Comparison of ENCODE assay signal across 12 mouse cellular contexts in genomic region chr11:117846640-117847039, GRCm38 (mm10). TPM values are rescaled to one million over a fixed set of nuclear protein-coding genes. Genes with fewer than 3 reads are reported as not detected.
DNase-seq lines count a peak whose midpoint lies in the region; ATAC-seq and TF ChIP-seq lines count a peak whose summit lies in the region.
"Had no signal": no experiment of that assay in that cellular context is flagged by ENCODE, and none has a peak within 500 bp of the region (broad histone marks: within the 10 kb centered on the region; RNA-seq: fewer than 3 reads in every experiment).

No protein-coding gene starts in this region.

- no peaks in the 10 kb centered on the region for H3K27me3 ChIP-seq in midbrain, embryonic 14.5 days (ENCODE audit: control insufficient read depth, insufficient read depth, low read length)
- H3K27me3 ChIP-seq in midbrain, embryonic 15.5 days (replicated peaks): no peaks in the 10 kb centered on the region
- H3K27me3 ChIP-seq in stomach, embryonic 16.5 days (ENCODE audit: control insufficient read depth, insufficient read depth, low read length): no peaks in the 10 kb centered on the region
- H3K27me3 ChIP-seq: limb, embryonic 13.5 days had no signal

- peaks cover 13% of the 10 kb centered on the region for H3K4me1 ChIP-seq in midbrain, embryonic 14.5 days (ENCODE audit: control insufficient read depth, insufficient read depth, low read length)
- H3K4me1 ChIP-seq in midbrain, embryonic 15.5 days: peaks cover 23% of the 10 kb centered on the region
- peaks cover 23% of the 10 kb centered on the region for H3K4me1 ChIP-seq in bone marrow macrophage, adult 2 months (ENCODE audit: control insufficient read depth, insufficient read depth, low read length)
- H3K4me1 ChIP-seq in stomach, embryonic 16.5 days (ENCODE audit: control insufficient read depth, insufficient read depth, low read length): peaks cover 26% of the 10 kb centered on the region

- H3K4me3 ChIP-seq in midbrain, embryonic 14.5 days (replicated peaks; ENCODE audit: low read depth, low read length): no peak overlapping the region
- no peak overlapping the region for H3K4me3 ChIP-seq in midbrain, embryonic 15.5 days
- no peak overlapping the region for H3K4me3 ChIP-seq in bone marrow macrophage, adult 2 months (ENCODE audit: insufficient read depth, low read length)
- no peak overlapping the region for H3K4me3 ChIP-seq in stomach, embryonic 16.5 days (replicated peaks; ENCODE audit: low read length)
- H3K4me3 ChIP-seq: limb, embryonic 13.5 days; myocyte had no signal

- no peak overlapping the region for H3K9ac ChIP-seq in midbrain, embryonic 14.5 days (replicated peaks; ENCODE audit: low read length)
- H3K9ac ChIP-seq in midbrain, embryonic 15.5 days: no peak overlapping the region
- H3K9ac ChIP-seq in stomach, embryonic 16.5 days (ENCODE audit: low read length): no peak overlapping the region
- H3K9ac ChIP-seq: limb, embryonic 13.5 days had no signal

- no peak overlapping the region for H3K4me2 ChIP-seq in midbrain, embryonic 14.5 days (ENCODE audit: low read length)
- H3K4me2 ChIP-seq in midbrain, embryonic 15.5 days: no peak overlapping the region
- H3K4me2 ChIP-seq in stomach, embryonic 16.5 days (ENCODE audit: low read depth, low read length): no peak overlapping the region
- H3K4me2 ChIP-seq: limb, embryonic 13.5 days had no signal

- DNase-seq in midbrain, embryonic 14.5 days: peak; percentile 48
- DNase-seq in kidney, postnatal 10 days: peak; percentile 46
- no peak for DNase-seq in heart, postnatal 25 days (ENCODE audit: low spot score)
- no peak for DNase-seq in frontal cortex, postnatal 25 days (ENCODE audit: low spot score in 2 of 2)
- DNase-seq: cerebellum, adult 9-11 months; heart, adult 18-20 months; right cerebral cortex, adult 18-20 months had no signal

- no peak for TF ChIP-seq POLR2A in bone marrow macrophage, adult 2 months (IDR thresholded peaks at IDR 0.05; ENCODE audit: borderline replicate concordance, low read depth, low read length)

- H3K27ac ChIP-seq in midbrain, embryonic 14.5 days (replicated peaks; ENCODE audit: low read depth, low read length): no peak overlapping the region
- H3K27ac ChIP-seq in midbrain, embryonic 15.5 days: no peak overlapping the region
- H3K27ac ChIP-seq in bone marrow macrophage, adult 2 months (ENCODE audit: insufficient read depth, low read depth, low read length): peak overlapping the region; percentile 94
- no peak overlapping the region for H3K27ac ChIP-seq in stomach, embryonic 16.5 days (ENCODE audit: low read length)
- H3K27ac ChIP-seq: limb, embryonic 13.5 days had no signal

- no peaks in the 10 kb centered on the region for H3K9me3 ChIP-seq in midbrain, embryonic 14.5 days (ENCODE audit: control insufficient read depth, low read length)
- no peaks in the 10 kb centered on the region for H3K9me3 ChIP-seq in midbrain, embryonic 15.5 days
- H3K9me3 ChIP-seq in stomach, embryonic 16.5 days (replicated peaks; ENCODE audit: control insufficient read depth, low read length): no peaks in the 10 kb centered on the region
- H3K9me3 ChIP-seq: limb, embryonic 13.5 days had no signal

- H3K36me3 ChIP-seq in midbrain, embryonic 14.5 days (ENCODE audit: control insufficient read depth, insufficient read depth, low read length): no peaks in the 10 kb centered on the region
- H3K36me3 ChIP-seq in midbrain, embryonic 15.5 days (replicated peaks): no peaks in the 10 kb centered on the region
- no peaks in the 10 kb centered on the region for H3K36me3 ChIP-seq in stomach, embryonic 16.5 days (ENCODE audit: control insufficient read depth, insufficient read depth, low read length)

- TF ChIP-seq CTCF in bone marrow macrophage, adult 2 months (IDR thresholded peaks at IDR 0.05; ENCODE audit: low read depth, low read length): no peak

- WGBS in midbrain, embryonic 14.5 days: 58% methylated on average over 5 of the region's 5 CpGs
- WGBS in midbrain, embryonic 15.5 days: 55% methylated on average over 5 of the region's 5 CpGs
- WGBS in stomach, embryonic 16.5 days: 38% methylated on average over 5 of the region's 5 CpGs

- intact Hi-C loops in heart, postnatal 25 days (cut with DNase I): no loop called here

- no peak for ATAC-seq in midbrain, embryonic 14.5 days (ENCODE audit: low FRiP score, low TSS enrichment)
- no peak for ATAC-seq in midbrain, embryonic 15.5 days (replicated peaks)
- ATAC-seq in stomach, embryonic 16.5 days (ENCODE audit: insufficient read depth, low FRiP score): 0 out of 2 replicates have a peak, but pooled peaks have one; percentile 3

RNA-seq across cellular contexts. Expression of gene Birc5, which starts 2.4 kb away (rescaled TPM):
- 27.9 and 50.1 TPM in 2 replicates for polyA plus RNA-seq in midbrain, embryonic 14.5 days (2014; fragmentation: Nextera tagmentation; extraction: Ambion mirVana)
- polyA plus RNA-seq in midbrain, embryonic 15.5 days (2015; fragmentation: Nextera tagmentation; extraction: Ambion mirVana): 29.4 and 32.8 TPM in 2 replicates
- polyA plus RNA-seq in bone marrow macrophage, adult 2 months (2012; ENCODE audit: insufficient read depth, insufficient read length, missing spikeins): 97.3 and 103 TPM in 2 replicates
- 230 and 247 TPM in 2 replicates for polyA plus RNA-seq in stomach, embryonic 16.5 days (2015; fragmentation: Nextera tagmentation; extraction: Ambion mirVana)
- 1 to 10 TPM in 1 of 2 experiments, under 1 TPM in 1; 0.73 to 1.3 TPM for total RNA-seq in heart, postnatal 25 days (2021)

RNA-seq across cellular contexts. Expression of gene Tmem235, which starts 13.9 kb away (rescaled TPM):
- polyA plus RNA-seq in midbrain, embryonic 14.5 days (2014; fragmentation: Nextera tagmentation; extraction: Ambion mirVana): not detected in 2 replicates
- polyA plus RNA-seq in midbrain, embryonic 15.5 days (2015; fragmentation: Nextera tagmentation; extraction: Ambion mirVana): not detected in 2 replicates
- not detected in 2 replicates for polyA plus RNA-seq in bone marrow macrophage, adult 2 months (2012; ENCODE audit: insufficient read depth, insufficient read length, missing spikeins)
- not detected in 2 replicates for polyA plus RNA-seq in stomach, embryonic 16.5 days (2015; fragmentation: Nextera tagmentation; extraction: Ambion mirVana)
- not detected for total RNA-seq in heart, postnatal 25 days (2021)
- total RNA-seq: heart, adult 18-20 months had no signal
- polyA plus RNA-seq: limb, embryonic 13.5 days; myocyte had no signal

RNA-seq across cellular contexts. Expression of gene Tk1, which starts 20.7 kb away (rescaled TPM):
- polyA plus RNA-seq in midbrain, embryonic 14.5 days (2014; fragmentation: Nextera tagmentation; extraction: Ambion mirVana): 12.8 and 18.0 TPM in 2 replicates
- polyA plus RNA-seq in midbrain, embryonic 15.5 days (2015; fragmentation: Nextera tagmentation; extraction: Ambion mirVana): 15.3 and 19.7 TPM in 2 replicates
- 56.8 and 70.1 TPM in 2 replicates for polyA plus RNA-seq in bone marrow macrophage, adult 2 months (2012; ENCODE audit: insufficient read depth, insufficient read length, missing spikeins)
- 120 and 128 TPM in 2 replicates for polyA plus RNA-seq in stomach, embryonic 16.5 days (2015; fragmentation: Nextera tagmentation; extraction: Ambion mirVana)
- 1 to 10 TPM; 2.3 to 3.2 TPM for total RNA-seq in heart, postnatal 25 days (2021)

RNA-seq across cellular contexts. Expression of gene Afmid, which starts 20.9 kb away (rescaled TPM):
- polyA plus RNA-seq in midbrain, embryonic 14.5 days (2014; fragmentation: Nextera tagmentation; extraction: Ambion mirVana): 4.1 TPM in 2 replicates
- polyA plus RNA-seq in midbrain, embryonic 15.5 days (2015; fragmentation: Nextera tagmentation; extraction: Ambion mirVana): 4.9 and 5.4 TPM in 2 replicates
- 3.5 and 9.9 TPM in 2 replicates for polyA plus RNA-seq in bone marrow macrophage, adult 2 months (2012; ENCODE audit: insufficient read depth, insufficient read length, missing spikeins)
- 6.8 and 8.5 TPM in 2 replicates for polyA plus RNA-seq in stomach, embryonic 16.5 days (2015; fragmentation: Nextera tagmentation; extraction: Ambion mirVana)
- 1 to 10 TPM; 4.3 to 5.6 TPM for total RNA-seq in heart, postnatal 25 days (2021)

RNA-seq across cellular contexts. Expression of gene Tha1, which starts 26.6 kb away (rescaled TPM):
- polyA plus RNA-seq in midbrain, embryonic 14.5 days (2014; fragmentation: Nextera tagmentation; extraction: Ambion mirVana): 2.3 and 3.1 TPM in 2 replicates
- polyA plus RNA-seq in midbrain, embryonic 15.5 days (2015; fragmentation: Nextera tagmentation; extraction: Ambion mirVana): 5.3 and 5.6 TPM in 2 replicates
- 2.8 and 4.5 TPM in 2 replicates for polyA plus RNA-seq in bone marrow macrophage, adult 2 months (2012; ENCODE audit: insufficient read depth, insufficient read length, missing spikeins)
- 6.8 and 8.2 TPM in 2 replicates for polyA plus RNA-seq in stomach, embryonic 16.5 days (2015; fragmentation: Nextera tagmentation; extraction: Ambion mirVana)
- total RNA-seq in heart, postnatal 25 days (2021): 1 to 10 TPM; 6.7 to 7.3 TPM

Comparison
In these comparisons a context has a peak if more than half of its experiments do, and no peak if none do; other contexts are left out.
1. DNase-seq: peak in midbrain, embryonic 14.5 days (single experiment) and kidney, postnatal 10 days (single experiment); none in heart, postnatal 25 days (single experiment) and frontal cortex, postnatal 25 days (0 of 2).